Mouse (Mus musculus): Measurements from ENCODE around the gene 2010300C02Rik.
"Not testable (repeated sequence)": the region's sequence is repeated elsewhere in the genome, so short reads cannot be mapped to it uniquely, and the experiment has no call there.

The 2010300C02Rik gene

DNA sequence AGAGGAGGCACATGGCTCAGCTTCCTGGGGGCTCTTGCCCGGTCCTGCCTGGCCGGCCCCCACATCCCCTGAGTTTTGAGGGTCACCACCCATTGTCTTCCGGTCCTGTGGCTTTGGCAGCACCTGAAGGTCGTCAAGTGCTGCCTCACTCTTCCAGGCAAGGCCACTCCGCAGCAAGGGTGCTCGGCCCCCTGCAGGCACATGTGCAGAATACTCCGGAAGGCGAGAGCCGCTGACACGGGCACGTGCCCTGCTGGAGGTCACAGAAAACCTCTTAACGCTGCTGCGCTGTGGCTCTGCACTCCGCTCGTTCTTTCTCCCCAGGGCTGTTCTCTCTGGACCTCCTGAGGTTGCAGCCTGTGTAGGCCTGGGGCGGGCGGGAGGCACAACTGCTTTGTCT is 95.7 kb downstream of the 2010300C02Rik start:
- peak; percentile 57 for DNase-seq (ENCODE audit: low read depth)

DNA sequence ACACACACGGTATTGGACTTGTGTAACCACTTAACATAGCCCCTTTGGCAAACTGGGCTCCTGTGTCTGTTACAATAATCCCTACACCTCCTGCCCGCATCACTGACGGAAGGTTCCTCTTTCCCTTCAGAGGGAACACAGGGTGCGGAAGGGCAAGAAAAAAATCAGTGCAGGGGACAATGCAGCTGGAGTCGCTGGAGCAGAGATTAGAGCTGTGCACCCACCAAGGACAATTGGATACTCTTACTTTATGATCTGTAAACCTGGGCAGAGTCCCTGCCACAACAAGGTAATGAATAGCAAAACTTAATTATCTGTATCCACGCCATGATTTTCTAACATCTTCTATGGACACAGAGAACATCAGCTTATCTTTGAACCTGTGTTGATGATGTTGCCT is 97.8 kb downstream of the 2010300C02Rik start:
- DNase-seq (ENCODE audit: low read depth), result no peak

DNA sequence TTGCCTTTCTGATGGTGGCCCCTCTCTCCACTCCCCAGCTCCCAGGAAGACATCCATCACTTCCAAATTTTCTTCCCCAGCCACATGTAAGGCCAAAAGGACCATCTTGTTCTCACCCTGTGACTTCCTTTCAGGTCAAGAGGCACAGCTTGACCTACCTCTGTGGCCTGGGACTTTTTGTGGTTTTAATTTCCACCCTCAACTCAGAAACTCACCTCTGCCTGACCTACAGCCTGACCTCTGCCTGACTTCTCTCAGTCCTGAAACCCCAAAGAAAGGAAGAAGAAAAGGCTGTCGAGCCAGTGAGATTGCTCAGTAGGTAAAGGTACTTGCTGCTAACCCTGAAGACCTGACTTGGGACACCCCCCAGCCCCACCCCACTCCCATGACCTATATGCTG is 100.3 kb downstream of the 2010300C02Rik start:
- DNase-seq (ENCODE audit: low read depth), result no peak

DNA sequence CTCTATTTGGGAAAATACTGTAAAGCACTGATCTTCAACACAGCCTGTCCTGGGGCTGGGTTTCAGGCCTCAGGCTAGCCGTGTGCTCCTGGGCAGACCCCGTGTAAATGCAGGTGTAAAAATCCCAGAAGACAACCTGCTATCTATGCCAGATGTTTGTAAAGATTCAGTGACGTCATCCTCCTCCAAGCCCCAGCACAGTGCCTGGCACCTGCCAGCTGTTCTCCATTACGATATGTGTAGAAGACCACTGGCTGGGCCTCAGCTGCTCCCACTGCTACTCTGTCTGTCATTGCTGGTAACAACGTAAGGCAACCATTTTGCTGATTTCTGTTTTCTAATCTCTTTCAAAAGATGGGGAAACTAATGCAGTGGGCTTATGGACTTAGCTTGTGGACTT is 102.8 kb downstream of the 2010300C02Rik start:
- DNase-seq (ENCODE audit: low read depth), result no peak

DNA sequence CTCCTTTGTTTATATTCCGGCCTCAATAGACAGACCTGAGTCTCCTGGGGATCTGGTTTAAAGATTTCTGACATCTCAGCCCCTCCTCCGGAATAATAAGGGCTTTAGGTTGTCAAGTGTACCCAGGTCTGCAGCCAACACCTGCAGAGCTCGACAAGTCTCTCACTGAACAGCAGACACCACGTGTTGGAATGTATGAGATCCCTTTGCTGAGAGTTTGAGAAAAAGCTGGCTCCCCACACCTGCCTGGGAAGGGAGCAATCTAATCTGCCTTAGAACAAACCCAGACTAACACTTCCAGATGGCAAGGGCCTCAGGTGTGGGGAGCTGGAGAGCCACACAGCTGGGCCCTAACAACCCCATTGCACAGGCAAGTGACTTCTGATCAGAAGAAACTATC is 103.3 kb downstream of the 2010300C02Rik start:
- no peak for DNase-seq (ENCODE audit: low read depth)

DNA sequence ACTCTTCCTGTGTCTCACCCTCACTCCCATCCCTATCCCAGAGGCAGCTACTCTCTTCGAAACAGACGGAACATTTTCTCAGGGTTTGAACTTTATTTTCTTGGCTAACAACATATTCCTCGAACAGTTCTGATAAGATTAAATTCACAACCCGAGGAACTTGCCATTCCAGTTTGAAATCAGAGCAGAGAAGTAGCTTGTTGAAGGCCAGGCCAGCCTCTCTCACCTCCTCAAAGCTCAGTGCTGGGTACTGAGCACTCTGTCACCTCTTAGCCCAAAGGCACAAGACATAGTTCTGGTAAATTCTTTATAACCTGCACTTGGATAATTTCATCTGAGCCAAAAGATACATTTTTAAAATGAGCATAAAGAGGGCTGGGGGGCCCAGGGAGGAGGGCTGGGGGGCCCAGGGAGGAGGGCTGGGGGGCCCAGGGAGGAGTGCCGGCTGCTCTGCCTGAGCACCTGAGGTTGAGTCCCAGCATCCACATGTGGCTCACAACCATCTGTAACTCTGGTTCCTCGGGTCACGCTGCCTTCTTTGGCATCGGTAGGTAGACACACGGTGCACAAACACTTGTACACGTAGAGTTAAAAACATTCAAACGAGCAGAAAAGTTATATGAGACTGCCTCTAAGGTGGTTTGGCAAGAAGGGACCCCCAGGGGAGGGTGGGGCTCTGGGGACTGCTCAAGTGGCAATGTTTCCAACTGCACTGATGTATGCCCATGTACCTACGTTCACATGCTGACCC is 104.4 kb downstream of the 2010300C02Rik start:
- DNase-seq (ENCODE audit: low read depth), result peak; percentile 23

DNA sequence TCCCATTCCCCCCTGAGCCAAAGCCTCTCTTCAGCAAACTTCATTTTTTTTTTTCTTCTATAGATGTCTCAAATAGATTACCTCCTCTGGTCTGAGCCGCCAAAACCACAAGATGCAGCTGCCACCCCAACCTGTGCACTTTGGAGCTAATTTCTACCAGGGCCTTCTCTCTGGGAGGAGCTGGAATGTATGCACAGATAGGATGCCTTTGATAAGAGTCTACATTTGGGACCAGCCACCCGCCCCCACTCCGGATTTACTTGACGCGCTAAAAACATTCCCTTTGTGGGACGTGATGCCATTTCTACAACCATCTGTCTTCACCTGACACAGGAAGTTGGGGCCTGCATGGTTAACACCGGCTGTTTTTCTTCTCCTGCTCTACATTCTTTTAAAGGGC is 105.0 kb downstream of the 2010300C02Rik start:
- peak; percentile 51 for DNase-seq (ENCODE audit: low read depth)

DNA sequence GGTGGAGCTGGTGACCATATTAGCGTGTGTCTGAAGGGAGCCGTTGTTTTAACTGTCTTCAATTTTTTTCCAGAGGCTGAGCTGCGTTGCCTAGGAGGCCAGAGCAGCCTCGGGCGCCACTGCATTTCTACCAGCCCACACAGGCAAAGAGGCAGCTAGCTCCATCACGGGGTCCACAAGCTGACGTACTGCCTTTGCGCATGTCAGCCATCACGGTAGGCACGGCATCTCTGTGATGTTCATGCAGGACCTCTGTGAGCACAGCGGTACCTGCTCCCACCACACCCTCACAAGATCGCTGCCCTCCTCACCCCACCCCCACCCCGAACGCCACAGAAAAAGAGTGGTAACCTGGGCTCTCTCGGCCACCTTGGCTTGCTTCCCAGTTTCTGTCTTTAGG is 105.8 kb downstream of the 2010300C02Rik start:
- peak; percentile 53 for DNase-seq (ENCODE audit: low read depth)

DNA sequence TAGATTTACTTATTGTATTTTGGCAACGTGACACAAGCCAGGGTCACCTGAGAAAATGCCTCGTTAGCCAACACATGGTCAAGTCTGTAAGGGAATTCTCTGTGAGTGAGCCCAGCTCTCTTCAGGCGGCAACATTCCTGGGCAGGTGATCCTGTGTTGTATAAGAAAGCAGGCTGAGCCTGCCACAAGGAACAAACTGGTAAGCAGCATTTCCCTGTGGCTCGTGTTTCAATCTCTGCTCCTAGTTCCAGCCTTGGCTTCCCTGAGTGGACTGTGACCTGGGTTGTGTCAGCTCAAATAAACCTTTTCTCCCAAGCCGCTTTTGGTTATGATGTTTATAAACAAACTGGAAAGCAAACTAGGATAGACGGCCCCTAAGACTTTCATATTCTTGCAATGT is 108.9 kb downstream of the 2010300C02Rik start:
- no peak for DNase-seq (ENCODE audit: low read depth)

DNA sequence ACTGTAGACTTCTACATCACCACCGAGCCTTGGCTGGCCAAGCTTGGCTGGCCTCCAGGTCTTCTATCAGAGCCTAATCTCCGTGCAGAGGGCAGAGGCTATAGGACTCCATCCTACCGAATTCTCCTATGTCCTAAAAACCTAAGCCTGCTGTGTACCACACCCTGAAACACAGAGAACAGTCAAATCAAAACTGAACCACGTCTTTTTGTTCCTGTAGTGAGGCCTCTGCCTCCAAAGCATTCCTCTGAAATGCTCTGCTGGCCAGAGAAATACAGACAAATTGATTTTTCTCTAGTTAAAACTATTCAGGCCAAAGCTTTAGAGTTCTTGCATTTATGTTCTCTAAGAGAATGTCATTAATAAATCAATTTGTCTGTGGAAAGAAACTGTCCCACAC is 109.6 kb downstream of the 2010300C02Rik start:
- DNase-seq (ENCODE audit: low read depth), result no peak

DNA sequence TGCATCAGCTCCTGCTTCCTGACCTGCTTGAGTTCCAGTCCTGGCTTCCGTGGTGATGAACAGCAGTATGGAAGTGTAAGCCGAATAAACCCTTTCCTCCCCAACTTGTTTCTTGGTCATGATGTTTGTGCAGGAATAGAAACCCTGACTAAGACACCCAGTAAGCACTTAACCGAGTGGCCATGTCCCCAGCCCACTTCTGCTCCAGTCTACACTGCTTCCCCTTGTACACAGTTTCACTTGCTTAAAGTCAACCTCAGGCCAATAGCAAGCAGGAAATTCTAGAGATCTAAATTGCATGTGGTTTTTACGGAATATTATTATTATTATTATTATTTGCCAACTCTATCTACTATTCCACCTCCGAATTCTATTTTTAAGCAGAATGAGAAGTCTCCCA is 114.2 kb downstream of the 2010300C02Rik start:
- DNase-seq (ENCODE audit: low read depth), result not testable (repeated sequence)

DNA sequence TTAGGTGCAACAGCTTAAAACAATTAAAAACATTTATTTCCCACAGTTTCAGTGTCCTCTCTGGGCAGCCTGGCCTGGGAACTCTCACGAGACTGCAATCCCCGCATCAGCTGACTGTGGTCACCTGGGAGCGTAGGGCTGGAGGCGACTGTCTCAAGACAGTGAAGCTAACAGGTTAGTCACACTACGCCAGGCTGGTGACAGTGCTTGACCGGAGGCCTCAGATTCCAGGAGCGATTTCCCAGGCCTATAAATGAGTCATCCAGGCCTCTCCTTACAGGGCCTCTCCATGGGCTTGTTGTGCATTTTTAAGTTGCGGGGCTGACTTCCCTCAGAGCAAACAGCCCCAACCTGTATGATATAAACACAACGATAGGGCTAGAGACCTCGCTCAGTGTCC is 116.7 kb downstream of the 2010300C02Rik start:
- no peak for DNase-seq (ENCODE audit: low read depth)

DNA sequence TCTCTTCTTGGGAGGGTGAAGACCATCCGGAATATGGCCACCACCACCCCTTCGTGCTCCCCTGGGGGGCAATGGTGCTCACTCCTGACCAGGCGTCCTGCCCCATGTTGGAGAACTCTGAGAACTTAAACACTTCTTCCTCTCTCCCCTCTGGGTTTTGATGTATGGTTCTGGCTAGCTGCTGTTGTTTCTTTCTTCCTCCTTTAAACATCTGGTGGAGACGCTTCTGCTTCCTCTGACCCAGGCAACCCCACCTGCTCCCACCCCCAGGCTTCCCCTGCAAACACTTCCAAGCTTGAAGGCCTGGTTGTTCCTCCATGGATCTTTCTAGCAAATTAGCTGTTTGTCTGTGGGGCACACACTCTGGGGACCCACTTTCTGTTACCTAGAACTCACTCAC is 117.6 kb downstream of the 2010300C02Rik start:
- DNase-seq (ENCODE audit: low read depth), result no peak

DNA sequence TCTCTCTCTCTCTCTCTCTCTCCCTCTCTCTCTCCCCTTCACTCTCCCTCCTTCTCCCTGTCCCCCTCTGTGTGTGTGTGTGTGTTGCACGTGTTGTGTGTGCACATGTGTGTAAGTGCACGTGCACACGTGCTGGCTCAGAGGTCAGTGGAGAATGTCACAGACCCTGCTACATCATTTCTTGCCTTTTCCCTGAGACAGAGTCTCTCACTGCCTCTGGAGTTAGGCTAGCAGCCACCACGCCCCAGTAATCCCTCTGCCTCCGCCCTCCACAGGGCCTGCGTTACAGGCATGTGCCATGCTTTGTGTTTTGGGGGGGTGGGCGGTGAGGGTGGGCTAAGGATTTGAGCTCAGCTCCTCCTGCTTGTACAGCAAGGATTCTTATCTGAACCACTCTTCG is 118.4 kb downstream of the 2010300C02Rik start:
- DNase-seq (ENCODE audit: low read depth), result no peak

DNA sequence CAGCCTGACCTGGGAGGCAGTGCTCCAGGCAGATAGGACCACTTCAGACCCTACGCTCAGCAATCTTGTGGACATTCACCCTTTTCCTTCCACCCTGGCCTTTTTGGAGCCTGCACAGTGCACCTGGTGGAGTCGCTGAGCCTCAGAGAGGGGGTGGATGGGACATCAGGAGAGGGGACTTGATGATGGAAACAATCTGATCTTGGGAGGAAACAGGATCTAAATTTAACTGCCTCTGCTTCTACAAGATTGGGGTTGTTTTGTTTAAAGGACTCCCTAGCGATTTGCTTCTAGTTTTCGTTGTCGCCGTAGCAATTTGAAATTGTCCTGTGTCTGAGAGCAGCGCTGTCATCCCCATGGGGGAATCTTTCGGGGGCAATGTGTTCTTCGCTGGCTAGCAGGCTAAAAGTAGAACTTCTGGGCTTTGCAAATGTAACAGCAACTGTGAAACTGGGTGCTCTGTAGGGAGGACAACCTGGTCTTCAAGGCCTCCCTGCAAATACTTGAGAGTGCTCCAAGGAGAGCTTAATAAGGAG is 119.2 kb downstream of the 2010300C02Rik start:
- DNase-seq (ENCODE audit: low read depth), result no peak

DNA sequence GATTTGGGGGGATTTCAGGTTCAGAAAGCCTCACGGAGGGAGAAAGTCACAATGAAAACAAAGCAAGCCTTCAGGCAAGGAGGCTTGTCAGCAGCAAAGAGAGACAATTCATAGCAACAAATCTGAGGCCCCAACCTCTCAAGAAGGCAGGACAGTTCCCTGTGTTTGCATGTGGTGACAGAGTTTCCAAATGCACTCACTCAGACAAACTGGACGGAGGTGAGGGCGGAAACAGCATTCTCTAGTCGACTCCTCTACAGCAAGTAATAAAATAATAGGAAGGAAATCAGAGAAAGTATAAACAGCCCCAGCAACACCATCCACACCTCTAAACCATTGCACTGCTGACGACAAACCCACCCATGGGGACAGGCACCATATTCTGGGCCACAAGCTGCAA is 120.9 kb downstream of the 2010300C02Rik start:
- DNase-seq (ENCODE audit: low read depth), result no peak

DNA sequence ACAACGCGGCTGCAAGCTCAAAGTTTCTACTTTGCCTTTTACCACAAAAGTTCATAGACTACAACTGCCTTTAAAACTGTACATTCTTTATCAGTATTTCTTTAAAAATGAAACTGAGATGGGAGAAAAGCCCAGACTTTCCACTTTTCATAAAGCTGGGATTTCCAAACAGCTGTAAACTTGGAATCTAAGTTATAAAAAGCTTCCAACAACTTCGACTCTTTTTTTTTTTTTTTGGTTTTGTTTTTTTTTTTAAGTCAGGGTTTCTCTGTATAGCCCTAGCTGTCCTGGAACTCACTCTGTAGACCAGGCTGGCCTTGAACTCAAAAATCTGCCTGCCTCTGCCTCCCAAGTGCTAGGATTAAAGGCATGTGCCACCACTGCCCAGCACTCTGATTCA is 125.1 kb downstream of the 2010300C02Rik start:
- not testable (repeated sequence) for DNase-seq (ENCODE audit: low read depth)

DNA sequence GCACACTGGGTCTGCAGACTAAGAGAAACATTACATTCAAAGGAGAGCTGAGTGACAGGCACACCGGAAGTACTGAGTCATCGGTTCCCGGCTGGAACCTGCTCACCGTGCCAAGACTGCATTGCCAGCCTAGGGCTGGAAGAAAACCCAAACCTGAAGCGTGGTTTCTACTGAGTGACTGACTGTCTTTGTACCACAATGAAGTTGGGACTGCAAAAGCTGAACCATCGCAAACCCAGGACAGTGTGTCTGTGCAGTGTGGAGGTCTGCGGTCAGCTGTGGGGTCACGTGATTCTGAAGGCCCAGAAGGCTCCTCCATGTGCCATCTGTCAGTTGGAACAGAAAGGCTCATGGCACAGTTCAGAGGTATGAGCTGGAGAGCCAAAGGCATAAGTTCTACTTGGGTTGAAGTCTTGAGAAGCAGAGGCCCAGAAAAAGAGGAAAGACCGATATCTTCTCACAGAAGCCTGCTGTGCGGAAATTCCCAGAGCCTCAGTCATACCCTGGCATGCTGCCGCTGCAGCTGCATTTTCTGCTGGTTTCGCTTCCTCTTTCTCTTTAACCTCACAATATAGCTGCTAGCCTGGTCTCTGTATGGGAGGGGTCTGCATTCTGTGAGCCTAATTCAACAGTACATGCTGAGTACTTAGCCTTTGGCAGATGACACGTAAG is 133.9 kb downstream of the 2010300C02Rik start:
- peak; percentile 65 for DNase-seq (ENCODE audit: low read depth)

DNA sequence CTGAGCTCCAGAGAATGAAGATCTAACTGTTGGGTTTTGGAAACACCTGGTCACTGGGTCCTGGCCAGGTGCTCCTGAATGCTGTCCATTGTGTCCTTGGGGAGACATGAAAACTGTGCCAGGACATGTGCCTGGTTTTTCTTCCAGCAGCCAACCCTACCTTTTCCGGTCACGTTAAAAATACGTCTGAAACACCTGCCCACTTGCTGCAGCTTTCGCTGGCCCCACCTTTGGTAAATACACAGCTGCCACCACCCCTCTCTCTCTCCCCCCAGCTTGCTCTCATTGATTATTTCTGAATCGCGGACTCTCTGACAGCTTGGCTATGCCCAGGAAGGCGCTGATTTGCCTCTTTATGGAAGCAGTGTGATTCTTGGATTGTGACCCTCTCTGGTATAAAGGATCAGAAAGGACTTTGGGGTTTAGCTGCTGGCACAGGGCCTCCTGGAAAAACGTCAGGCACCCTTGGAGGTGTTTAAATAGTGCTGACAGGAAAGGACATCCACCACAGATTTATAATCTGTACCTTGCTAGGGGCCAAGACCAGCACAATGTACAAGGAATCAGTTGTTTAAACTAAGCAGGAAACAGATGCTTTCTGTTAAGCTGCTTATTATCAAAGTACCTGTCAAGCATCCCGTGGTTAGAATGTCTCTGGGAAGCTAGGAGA is 136.0 kb downstream of the 2010300C02Rik start:
- DNase-seq (ENCODE audit: low read depth), result no peak

DNA sequence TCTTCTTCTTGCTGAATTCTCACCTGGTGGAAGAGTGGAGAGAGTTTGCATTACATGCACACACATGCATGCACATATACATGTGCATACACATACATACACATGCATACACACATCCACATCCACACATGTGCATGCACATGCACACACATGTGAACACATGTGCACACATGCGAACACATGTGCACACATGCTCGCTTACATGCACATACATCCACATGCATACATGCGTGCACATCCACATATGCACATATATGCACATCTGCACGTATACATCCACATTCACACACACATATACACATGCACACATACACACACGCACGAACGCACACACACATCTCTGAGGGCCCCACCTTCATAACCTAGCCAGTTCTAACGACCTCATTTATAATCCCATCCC is 136.7 kb downstream of the 2010300C02Rik start:
- DNase-seq (ENCODE audit: low read depth), result no peak

DNA sequence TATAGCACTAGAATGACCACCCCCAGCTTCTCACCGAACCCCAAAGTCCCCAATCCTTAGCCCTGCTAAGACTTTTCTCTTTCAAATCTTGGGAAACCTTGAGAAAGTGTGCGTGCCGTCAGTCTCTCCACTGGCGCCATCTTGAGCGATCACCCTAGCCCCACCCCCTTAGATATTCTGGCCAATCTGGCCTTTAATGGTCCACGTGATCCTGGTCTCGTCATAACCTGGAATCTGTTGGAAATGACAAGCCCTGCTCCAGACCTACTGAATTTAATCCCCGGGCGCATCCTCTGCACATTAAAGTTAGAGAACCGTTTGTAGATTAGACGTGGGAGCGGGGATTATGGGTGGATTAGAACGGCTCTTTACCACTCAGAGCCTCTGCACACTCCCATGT is 140.2 kb downstream of the 2010300C02Rik start:
- no peak for DNase-seq (ENCODE audit: low read depth)

DNA sequence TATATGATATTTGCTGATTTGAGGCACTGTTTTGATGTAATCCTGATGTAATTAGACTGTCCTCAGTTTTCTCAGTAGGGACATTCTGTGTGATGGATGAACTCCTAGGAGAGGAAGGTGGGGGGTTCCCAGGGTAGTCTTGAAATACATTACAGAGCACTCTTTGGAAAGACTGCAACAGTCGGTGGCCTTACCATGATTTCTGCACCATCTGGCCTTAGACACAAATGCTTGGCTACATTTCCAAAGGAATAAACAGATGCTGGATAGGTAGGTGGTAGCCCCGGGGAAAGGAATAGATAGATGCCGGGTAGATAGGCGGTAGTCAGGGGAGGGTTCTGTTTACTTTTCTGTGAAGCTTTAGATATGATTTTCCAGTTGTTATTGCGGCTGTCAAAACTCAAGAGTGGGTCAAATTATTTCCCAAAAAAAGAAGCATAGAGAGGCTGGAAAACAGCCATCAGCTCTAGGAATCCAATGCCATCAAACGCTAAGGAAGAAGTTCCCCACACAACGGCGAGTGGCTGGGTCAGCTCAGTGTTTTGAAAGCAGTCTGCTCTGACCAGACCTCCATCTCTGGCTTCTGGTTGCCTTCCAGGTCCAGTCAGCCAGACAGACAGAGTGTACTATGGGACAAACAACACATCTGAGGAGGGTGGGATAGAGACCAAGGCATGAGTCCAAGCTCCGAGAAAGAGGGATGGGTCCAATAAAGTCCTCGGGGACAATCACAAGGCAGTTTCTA is 147.2 kb downstream of the 2010300C02Rik start:
- no peak for DNase-seq (ENCODE audit: low read depth)

All from induced T-regulatory cell, adult 2 months (primary cell).